Mouse (Mus musculus): ENCODE measurements around the gene Wee2. TPM values are rescaled to one million over a fixed set of nuclear protein-coding genes. Genes with fewer than 3 reads are reported as not detected.

The Wee2 gene
- polyA plus RNA-seq, 1 experiment from 2014 or later: 0.10 TPM

DNA sequence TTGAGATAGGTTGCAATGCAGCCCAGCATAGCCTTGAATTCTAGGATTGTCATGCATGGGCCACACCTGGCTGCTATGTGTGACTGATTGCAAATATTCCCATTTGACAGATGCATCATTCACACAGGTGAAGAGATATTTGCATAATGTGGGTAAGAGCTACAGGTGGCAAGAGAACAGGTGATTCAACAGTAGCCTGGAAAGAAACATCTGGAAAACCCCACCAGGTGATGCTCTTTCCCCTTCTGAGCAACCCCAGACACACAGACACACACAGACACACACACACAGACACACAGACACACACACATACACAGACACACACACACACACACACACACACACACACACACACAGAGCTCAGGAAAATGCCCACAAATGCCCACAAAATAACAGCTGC, 7.1 kb upstream of the Wee2 start:
- Histone ChIP-seq H3K9ac (replicated peaks; ENCODE audit: low read depth, low read length) (no peak overlapping the region), H3K27ac (ENCODE audit: low read length) (peak overlapping the region; percentile 84), H3K4me2 (ENCODE audit: low read length) (peak overlapping the region; percentile 83), H3K36me3 (ENCODE audit: control insufficient read depth, insufficient read depth) (no peaks in the 10 kb centered on the region), H3K9me3 (ENCODE audit: control insufficient read depth, low read length) (no peaks in the 10 kb centered on the region), H3K27me3 (replicated peaks; ENCODE audit: control insufficient read depth, insufficient read depth, low read length) (no peaks in the 10 kb centered on the region), H3K4me1 (replicated peaks; ENCODE audit: control insufficient read depth, insufficient read depth, low read length) (peaks cover 69% of the 10 kb centered on the region), H3K4me3 (replicated peaks; ENCODE audit: low read length) (no peak overlapping the region; the same call in 1 of the 2 replicates)
- no peak for ATAC-seq

DNA sequence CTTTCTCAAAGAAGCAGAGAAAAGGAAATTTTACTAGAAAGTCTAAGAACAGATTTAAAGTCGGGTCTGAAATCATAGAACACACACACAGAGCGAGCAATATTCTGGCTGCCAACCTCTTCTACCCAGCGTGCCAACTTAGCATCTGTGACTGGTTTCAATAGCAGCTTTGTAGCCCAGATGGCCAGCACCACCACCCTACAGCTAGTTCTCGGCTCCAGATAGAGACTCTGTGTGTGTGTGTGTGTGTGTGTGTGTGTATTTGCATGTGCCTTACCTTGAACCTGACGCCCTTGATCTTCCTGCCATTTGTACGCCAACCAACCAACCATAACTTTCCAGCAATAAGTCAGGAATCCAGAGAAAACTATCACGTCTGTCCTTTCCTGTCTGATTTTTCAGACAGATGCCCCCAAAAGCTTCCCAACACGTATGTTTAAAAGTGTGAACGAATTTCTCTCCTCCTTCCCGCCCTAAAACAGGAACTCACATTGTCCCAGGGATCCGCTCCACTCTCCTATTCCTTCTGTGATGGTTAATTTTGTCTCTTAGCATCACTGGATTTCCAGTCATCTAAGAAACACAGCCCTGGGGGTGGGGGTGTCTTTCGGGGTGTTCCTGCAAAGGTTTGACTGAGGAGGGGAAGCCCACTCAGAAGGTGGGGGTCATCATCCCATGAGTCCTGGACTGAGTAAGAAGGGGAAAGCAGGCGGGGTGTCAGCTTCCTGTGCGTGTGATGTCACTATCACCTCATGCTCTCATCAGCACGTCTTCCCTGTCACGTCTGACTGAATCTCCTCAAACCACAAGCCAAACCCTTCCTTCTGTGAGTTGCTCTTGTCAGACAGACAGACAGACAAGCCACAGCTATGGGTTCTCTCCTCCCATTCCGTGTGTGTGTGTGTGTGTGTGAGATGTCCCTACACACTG, 6.3 kb upstream of the Wee2 start:
- Histone ChIP-seq H3K4me3 (replicated peaks; ENCODE audit: low read length) (peak overlapping the region; percentile 14; the same call in 1 of the 2 replicates), H3K4me2 (ENCODE audit: low read length) (peak overlapping the region; percentile 83), H3K9ac (replicated peaks; ENCODE audit: low read depth, low read length) (no peak overlapping the region), H3K4me1 (replicated peaks; ENCODE audit: control insufficient read depth, insufficient read depth, low read length) (peaks cover 67% of the 10 kb centered on the region), H3K36me3 (ENCODE audit: control insufficient read depth, insufficient read depth) (no peaks in the 10 kb centered on the region), H3K27ac (ENCODE audit: low read length) (peak overlapping the region; percentile 84), H3K27me3 (replicated peaks; ENCODE audit: control insufficient read depth, insufficient read depth, low read length) (no peaks in the 10 kb centered on the region), H3K9me3 (ENCODE audit: control insufficient read depth, low read length) (no peaks in the 10 kb centered on the region)
- ATAC-seq: peak; percentile 49
- 57% methylated on average over 17 of the region's 17 CpGs for WGBS

DNA sequence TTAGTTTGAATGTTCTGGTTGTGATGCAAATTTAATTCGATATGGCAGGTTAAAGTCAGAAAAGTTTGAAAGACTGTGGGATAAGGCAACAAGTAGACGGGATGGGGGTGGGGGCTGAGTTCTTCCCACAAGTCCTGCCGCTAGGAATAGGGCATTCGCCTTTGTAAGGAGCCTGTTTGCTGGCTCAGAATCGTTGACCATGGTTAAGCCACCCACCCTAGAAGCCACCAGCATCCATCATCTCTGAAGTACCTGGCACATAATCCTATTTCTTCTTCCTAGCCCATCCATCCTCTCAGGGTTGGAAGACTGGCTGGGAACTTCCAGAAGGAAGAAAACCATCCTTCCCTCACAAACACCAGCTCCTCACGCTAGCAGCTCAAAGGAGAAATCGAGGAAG, 4.2 kb upstream of the Wee2 start:
- Histone ChIP-seq H3K9me3 (ENCODE audit: control insufficient read depth, low read length) (no peaks in the 10 kb centered on the region), H3K9ac (replicated peaks; ENCODE audit: low read depth, low read length) (peak overlapping the region; percentile 98), H3K4me3 (replicated peaks; ENCODE audit: low read length) (peak overlapping the region; percentile 91), H3K27me3 (replicated peaks; ENCODE audit: control insufficient read depth, insufficient read depth, low read length) (no peaks in the 10 kb centered on the region), H3K27ac (ENCODE audit: low read length) (peak overlapping the region; percentile 97), H3K4me2 (ENCODE audit: low read length) (peak overlapping the region; percentile 83), H3K36me3 (ENCODE audit: control insufficient read depth, insufficient read depth) (no peaks in the 10 kb centered on the region), H3K4me1 (replicated peaks; ENCODE audit: control insufficient read depth, insufficient read depth, low read length) (peaks cover 63% of the 10 kb centered on the region)
- 5% methylated on average over 7 of the region's 7 CpGs for WGBS
- ATAC-seq: no peak

DNA sequence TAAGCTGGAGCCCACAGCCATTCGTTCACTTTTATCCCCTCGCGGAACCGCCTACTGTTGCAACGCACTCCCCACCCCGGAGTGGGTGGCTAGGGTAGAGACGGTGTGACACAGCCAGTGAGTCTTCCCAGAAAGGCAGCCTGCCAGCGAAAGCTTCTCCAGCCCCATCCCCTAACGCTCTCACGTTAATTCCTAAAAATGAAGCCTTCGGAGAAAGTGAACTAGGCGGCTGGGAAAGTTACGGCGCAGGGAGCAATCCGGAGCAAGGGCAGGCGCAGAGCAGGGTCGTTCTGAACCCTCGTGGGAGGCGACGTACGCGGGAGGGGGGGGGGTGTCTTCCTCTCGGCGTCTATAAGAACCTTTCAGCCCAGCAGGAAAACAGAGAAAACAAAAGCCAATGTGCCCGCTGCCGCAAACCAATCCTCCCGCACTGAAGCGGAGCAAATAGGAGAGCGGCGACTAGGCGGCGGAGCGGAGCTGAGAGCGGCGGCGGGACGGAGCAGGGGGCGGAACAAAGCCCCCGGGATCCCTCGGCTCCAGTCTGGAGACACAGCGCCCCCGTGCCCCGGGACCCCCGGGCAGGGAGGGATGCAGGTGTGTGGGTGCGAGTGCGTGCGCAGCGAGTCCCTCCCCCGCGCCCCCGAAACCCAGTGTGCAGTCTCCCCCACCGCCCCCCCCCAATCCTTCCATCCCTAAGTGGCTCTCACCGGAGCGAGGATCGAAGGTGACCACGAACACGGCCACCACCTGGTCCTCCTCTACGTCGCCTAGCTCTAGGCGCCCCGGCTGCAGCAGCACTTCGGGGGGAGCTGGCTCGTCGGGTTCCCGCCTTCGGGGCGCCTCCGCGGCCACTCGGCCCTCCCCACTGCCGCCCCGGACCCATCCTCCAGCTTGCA, 3.5 kb upstream of the Wee2 start:
- Histone ChIP-seq H3K27me3 (replicated peaks; ENCODE audit: control insufficient read depth, insufficient read depth, low read length) (no peaks in the 10 kb centered on the region), H3K27ac (ENCODE audit: low read length) (peak overlapping the region; percentile 97), H3K4me1 (replicated peaks; ENCODE audit: control insufficient read depth, insufficient read depth, low read length) (peaks cover 61% of the 10 kb centered on the region), H3K9ac (replicated peaks; ENCODE audit: low read depth, low read length) (peak overlapping the region; percentile 98), H3K4me2 (ENCODE audit: low read length) (peak overlapping the region; percentile 83), H3K4me3 (replicated peaks; ENCODE audit: low read length) (peak overlapping the region; percentile 91), H3K36me3 (ENCODE audit: control insufficient read depth, insufficient read depth) (no peaks in the 10 kb centered on the region), H3K9me3 (ENCODE audit: control insufficient read depth, low read length) (no peaks in the 10 kb centered on the region)
- peak; percentile 60 for ATAC-seq
- under 1% methylated on average over 60 of the region's 72 CpGs for WGBS

DNA sequence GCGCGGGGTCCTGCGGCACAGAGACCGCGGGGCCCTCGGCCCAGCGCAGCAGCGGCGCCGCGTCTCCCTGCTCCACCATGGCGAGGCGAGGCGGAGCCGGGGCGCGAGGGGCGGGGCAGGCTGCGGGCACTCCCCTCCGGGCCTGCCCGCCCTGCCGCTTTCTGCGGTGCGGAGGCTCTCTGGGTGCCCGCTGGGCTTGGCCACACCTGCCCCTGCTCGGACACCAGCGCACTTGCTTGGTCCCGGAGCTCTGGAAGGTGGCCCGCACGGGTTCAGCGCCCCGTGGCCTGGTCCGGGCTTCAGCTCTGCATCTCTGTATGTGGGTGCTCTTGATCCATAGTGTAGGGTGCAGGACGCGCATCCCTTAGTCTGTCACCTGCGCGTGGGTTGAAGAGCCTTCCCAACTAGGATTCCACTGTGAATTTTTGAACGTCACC, 2.8 kb upstream of the Wee2 start, which contains the start of gene E330009J07Rik:
TSS of gene E330009J07Rik (minus strand) at position 89 of the 437 bp plus-strand sequence.
- ATAC-seq: peak; percentile 85
- Histone ChIP-seq H3K27me3 (replicated peaks; ENCODE audit: control insufficient read depth, insufficient read depth, low read length) (no peaks in the 10 kb centered on the region), H3K9me3 (ENCODE audit: control insufficient read depth, low read length) (no peaks in the 10 kb centered on the region), H3K9ac (replicated peaks; ENCODE audit: low read depth, low read length) (peak within 1 kb of the TSS; percentile 98), H3K4me3 (replicated peaks; ENCODE audit: low read length) (peak within 1 kb of the TSS; percentile 91), H3K36me3 (ENCODE audit: control insufficient read depth, insufficient read depth) (no peaks in the 10 kb centered on the region), H3K4me1 (replicated peaks; ENCODE audit: control insufficient read depth, insufficient read depth, low read length) (peaks cover 60% of the 10 kb centered on the region), H3K4me2 (ENCODE audit: low read length) (peak within 1 kb of the TSS; percentile 83), H3K27ac (ENCODE audit: low read length) (peak within 1 kb of the TSS; percentile 97)
- under 1% methylated on average over 34 of the region's 38 CpGs for WGBS

DNA sequence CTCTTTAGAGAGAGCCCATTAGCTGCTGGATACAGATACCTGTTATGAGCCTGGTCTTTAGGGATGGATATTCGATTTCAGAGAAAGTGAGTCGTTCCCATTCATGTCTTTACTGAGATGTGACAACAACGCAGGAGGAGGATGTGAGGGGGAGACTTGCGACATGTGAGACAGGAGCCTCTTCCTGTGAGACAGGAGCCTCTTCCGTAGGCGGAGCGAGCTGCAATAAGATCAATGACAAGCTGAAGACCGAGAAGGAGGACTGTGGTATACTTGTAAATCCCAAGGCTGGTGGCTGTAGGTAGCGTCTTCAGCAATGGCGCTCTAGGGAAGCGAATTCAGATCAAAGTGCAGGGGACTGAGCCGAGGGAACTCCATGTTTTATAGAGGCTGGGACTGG, 843 bp downstream of the Wee2 start:
- peaks cover 26% of the 10 kb centered on the region for H3K4me1 ChIP-seq (replicated peaks; ENCODE audit: control insufficient read depth, insufficient read depth, low read length)
- no peak overlapping the region for H3K9ac ChIP-seq (replicated peaks; ENCODE audit: low read depth, low read length)
- ATAC-seq: no peak
- no peak overlapping the region for H3K27ac ChIP-seq (ENCODE audit: low read length)
- no peaks in the 10 kb centered on the region for H3K36me3 ChIP-seq (ENCODE audit: control insufficient read depth, insufficient read depth)
- H3K4me3 ChIP-seq (replicated peaks; ENCODE audit: low read length): no peak overlapping the region
- no peaks in the 10 kb centered on the region for H3K27me3 ChIP-seq (replicated peaks; ENCODE audit: control insufficient read depth, insufficient read depth, low read length)
- WGBS: 49% methylated on average over 12 of the region's 12 CpGs
- H3K9me3 ChIP-seq (ENCODE audit: control insufficient read depth, low read length): no peaks in the 10 kb centered on the region
- no peak overlapping the region for H3K4me2 ChIP-seq (ENCODE audit: low read length)

DNA sequence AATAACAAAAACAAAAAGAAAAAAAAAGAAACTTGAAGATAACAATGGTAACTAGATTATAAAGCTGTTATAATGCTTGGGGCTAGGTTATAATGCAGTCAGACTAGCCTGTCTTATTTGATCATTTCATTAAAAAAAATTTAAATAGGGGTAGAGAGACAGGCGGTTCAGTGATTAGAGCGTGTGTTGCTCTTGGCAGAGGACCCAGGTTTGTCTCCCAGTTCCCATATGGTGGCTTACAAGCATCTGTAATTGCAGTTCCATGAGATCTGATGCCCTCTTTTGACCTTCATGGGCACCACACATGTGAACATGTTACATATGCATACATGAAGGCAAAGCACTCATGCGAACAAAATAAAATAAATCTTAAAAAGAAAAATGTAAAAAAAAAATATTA, 2.4 kb downstream of the Wee2 start:
- ATAC-seq: peak; percentile 43; the same call in 1 of the 2 replicates
- Histone ChIP-seq H3K9ac (replicated peaks; ENCODE audit: low read depth, low read length) (no peak overlapping the region), H3K9me3 (ENCODE audit: control insufficient read depth, low read length) (no peaks in the 10 kb centered on the region), H3K27me3 (replicated peaks; ENCODE audit: control insufficient read depth, insufficient read depth, low read length) (no peaks in the 10 kb centered on the region), H3K4me2 (ENCODE audit: low read length) (no peak overlapping the region), H3K27ac (ENCODE audit: low read length) (no peak overlapping the region), H3K4me1 (replicated peaks; ENCODE audit: control insufficient read depth, insufficient read depth, low read length) (peaks cover 23% of the 10 kb centered on the region), H3K36me3 (ENCODE audit: control insufficient read depth, insufficient read depth) (no peaks in the 10 kb centered on the region), H3K4me3 (replicated peaks; ENCODE audit: low read length) (no peak overlapping the region)
- 53% methylated on average over 3 of the region's 3 CpGs for WGBS

DNA sequence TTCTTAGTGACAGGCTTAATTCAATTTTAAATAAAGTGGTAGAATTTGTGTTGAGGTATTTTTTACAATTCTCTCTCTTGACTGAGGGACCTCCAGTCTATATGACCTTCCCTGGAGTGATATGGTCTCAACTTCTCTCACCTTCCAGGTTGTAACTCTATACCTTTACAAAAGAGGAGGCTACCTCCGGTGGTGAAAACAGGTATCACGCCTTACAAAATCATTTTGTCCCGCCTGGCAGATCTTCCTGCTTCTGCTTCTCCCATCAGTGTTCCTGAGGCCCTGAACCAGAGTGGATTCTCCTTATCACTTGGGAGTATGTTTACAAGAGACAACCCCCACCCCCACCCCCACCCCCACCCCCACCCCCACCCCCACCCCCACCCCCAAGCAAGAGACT, 2.9 kb downstream of the Wee2 start:
- no peak for ATAC-seq
- no peaks in the 10 kb centered on the region for H3K9me3 ChIP-seq (ENCODE audit: control insufficient read depth, low read length)
- no peak overlapping the region for H3K4me2 ChIP-seq (ENCODE audit: low read length)
- no peak overlapping the region for H3K4me3 ChIP-seq (replicated peaks; ENCODE audit: low read length)
- peaks cover 23% of the 10 kb centered on the region for H3K4me1 ChIP-seq (replicated peaks; ENCODE audit: control insufficient read depth, insufficient read depth, low read length)
- 36% methylated on average over 3 of the region's 3 CpGs for WGBS
- H3K9ac ChIP-seq (replicated peaks; ENCODE audit: low read depth, low read length): no peak overlapping the region
- 0 out of 2 replicates have a peak, but pooled peaks cover 3% of the 10 kb centered on the region for H3K27me3 ChIP-seq (replicated peaks; ENCODE audit: control insufficient read depth, insufficient read depth, low read length)
- no peak overlapping the region for H3K27ac ChIP-seq (ENCODE audit: low read length)
- H3K36me3 ChIP-seq (ENCODE audit: control insufficient read depth, insufficient read depth): no peaks in the 10 kb centered on the region

Data from forebrain, embryonic 16.5 days (tissue).